Mouse (Mus musculus) heart, postnatal 4 days (tissue): ENCODE results near the gene Pfdn5. TPM values are rescaled to one million over a fixed set of nuclear protein-coding genes. Genes with fewer than 3 reads are reported as not detected.

ENCODE experiments used
- DNase-seq: peaks from one replicate; pipeline ENCODE4 v3.0.0; 2021
- total RNA-seq, 2 experiments: library from RNA; stranded (reverse); gene quantifications; 2 replicates each; pipeline ENCODE4 v1.2.3; 2021

Gene Pfdn5
- total RNA-seq = 100 to 1,000 TPM; 334 to 351 TPM

DNA sequence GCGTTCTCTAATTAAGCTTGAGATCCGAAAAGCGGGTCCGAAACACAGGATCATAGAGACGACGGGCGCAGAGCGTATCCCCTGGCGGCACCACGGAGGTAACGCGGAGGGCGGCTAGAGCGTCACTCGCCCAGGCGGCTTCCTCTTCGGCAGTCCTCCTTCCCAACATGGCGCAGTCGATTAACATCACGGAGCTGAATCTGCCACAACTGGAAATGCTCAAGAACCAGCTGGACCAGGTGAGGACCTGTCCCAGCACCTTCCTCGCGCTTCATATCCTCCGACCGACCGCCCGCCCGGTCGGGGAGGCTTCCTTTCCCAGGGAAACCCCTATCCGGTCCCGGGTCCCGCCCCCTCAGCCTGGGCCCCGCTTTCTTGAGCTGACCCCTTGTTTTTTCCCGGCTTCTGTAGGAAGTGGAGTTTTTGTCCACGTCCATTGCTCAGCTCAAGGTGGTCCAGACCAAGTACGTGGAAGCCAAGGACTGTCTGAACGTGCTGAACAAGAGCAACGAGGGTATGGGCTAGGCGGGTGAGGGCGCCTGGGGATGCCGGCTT is at the start of gene Pfdn5:
Gene Pfdn5, plus strand, starts transcription at position 95 of the 555 bp plus-strand sequence.
- peak; percentile 86 for DNase-seq

DNA sequence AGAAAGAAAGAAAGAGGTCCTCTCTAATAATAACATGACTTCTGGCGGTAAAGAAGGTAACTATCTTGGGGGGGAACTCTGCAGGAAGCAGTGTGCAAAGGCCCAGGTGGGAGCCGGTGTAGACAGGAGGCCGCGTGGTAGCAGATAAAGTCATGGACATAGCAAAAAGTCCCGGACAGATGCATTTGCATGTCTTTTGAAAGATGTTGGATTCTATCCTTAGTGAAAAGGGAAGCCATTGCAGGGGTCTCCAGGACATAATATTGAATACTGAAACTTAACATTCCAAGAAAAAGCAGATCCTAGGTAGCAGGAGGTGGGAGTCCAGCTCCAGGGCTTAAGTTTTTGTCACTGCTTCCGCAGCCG is 47.2 kb upstream of the Pfdn5 start:
- no peak for DNase-seq

DNA sequence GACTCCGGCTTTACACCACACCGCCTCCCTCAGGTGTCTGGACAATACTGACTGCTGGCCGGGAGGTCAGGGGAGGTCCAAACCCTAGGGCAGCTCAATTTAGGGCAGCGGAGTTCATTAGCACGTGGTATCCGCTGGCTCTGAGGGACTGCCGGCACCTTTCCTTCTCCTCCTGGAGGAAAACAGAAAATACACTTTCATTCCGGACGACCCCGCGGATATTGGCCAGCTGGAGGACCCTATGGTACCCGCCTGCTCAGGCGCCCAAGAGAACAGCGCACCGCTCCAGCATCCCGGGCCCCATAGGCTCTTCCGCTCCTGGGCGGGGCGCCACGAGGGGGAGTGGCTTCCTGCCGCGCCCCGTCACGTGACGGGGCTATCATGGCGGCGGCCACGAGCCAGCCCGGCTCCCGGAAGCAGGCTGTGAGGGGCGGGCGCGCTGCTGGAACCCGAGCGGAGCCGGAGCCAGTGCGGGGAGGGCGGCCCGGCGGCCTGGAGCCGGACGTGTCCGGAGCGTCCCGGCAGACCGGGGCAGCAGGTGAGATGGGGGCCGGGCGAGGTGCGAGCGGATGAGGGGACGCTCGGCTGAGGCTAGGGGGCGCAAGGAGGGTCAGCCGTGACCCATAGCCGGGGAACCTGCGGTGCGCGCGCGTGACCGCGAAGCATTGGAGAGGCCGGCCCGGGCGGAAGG is 46.7 kb upstream of the Pfdn5 start, which contains the start of gene Mfsd5:
Gene Mfsd5, plus strand, starts transcription at position 363 of the 691 bp plus-strand sequence.
- peak; percentile 90 for DNase-seq

DNA sequence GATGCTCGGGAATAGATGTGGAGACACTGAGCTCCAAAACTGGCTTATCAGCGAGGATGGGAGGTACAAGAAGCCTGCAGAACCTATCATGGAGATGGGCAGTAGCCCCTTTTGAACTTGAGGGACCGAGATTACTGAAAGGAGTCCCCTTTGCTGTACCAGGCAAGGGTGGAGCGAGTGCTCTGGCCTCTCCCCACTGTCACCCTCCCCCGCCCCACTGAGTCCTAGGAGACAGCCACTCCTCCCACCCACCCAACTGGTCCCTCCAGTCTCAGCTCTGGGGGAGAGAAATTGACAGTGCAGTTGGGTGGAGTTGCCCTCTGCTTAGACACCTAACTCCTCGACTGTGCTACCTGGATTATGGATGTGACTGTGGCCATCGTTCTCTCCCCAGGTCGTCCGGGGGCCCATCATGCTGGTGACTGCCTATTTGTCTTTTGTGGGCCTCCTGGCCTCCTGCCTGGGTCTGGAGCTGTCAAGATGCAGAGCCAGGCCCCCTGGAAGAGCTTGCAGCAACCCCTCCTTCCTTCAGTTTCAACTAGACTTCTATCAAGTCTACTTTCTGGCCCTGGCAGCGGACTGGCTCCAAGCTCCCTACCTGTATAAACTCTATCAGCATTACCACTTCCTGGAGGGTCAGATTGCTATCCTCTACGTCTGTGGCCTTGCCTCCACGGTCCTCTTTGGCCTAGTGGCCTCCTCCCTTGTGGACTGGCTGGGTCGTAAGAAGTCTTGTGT is 46.0 kb upstream of the Pfdn5 start:
- no peak for DNase-seq

DNA sequence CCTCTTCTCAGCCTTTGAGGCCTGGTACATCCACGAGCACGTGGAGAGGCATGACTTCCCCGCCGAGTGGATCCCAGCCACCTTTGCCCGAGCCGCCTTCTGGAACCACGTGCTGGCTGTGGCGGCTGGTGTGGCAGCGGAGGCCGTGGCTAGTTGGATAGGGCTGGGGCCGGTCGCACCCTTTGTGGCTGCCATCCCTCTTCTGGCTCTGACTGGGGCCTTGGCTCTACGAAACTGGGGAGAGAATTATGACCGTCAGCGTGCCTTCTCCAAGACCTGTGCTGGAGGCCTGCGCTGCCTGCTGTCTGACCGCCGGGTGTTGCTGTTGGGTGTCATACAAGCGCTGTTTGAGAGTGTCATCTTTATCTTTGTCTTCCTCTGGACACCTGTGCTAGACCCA is 45.3 kb upstream of the Pfdn5 start:
- no peak for DNase-seq

DNA sequence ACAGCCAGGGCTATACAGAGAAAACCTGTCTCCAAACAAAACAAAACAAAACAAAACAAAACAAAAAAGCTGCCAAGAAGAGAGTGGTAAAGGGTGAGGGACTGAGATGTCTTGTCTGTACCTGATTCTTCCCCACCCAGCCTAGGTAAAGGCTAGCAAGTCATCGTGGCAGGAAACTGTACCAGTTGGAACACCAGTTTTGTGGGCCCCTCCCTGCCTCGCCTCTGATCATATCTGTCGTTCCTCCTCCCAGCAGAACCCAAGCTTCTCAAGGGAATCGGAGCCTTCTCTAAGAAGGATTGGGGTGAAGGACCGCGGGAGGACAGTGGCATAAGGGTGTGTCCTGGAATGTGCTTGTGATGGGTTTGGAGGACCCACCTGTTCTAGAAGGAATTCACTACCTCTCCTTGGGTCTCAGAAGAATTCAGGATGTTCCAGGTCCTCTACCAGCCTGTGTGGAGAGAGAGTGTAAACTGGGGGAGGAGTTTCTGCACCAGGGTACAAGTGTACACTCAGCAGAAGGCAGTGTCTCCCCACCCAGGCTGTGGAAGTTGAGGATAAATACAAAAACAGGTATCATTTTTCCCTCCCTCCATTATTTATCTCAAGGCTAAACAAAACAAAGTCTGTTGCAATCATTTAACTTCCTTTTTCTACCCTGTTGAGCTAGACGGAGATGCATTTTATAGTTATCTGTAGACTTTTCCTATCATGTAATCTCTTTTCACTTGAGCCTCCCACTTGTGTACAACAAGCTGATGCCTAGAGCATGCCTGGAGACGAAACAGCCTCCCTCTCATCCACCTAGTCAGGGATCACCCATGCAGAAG is 43.2 kb upstream of the Pfdn5 start:
- DNase-seq = no peak

DNA sequence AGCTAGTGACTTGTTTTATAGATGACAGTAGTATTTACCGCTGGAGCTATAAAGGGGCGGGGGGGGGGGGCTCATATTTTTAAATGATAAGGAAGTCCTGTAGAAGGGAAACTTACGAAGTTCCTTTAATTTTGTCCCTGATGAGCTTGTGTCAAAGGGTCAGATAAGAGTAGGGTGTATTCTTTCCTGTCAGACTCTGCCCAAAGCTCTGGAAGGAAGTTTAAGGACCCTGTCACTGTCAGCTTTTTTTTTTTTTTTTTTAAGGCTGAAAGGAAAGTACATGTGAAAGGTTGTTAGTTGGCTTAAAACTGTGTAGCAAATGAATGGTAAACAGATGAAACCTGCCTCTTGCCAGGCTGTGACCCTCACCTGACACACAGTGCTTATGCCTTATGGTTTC is 42.3 kb upstream of the Pfdn5 start:
- no peak for DNase-seq

DNA sequence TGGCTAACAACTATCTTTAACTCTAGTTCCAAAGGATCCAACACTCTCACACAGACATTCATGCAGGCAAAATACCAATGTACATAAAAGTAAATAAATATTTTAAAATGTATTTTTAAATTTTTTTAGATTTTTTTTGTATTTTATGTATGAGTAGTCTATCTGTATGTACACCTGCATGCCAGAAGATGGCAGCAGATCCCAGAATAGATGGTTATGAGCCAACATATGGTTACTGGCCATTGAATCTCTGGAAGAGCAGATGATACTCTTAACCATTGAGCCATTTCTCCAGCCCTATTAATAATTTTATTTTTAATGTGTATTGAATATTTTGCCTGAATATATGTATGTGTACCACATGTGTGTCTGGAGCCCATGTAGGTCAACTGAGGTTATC is 38.5 kb upstream of the Pfdn5 start:
- peak; percentile 59 for DNase-seq

DNA sequence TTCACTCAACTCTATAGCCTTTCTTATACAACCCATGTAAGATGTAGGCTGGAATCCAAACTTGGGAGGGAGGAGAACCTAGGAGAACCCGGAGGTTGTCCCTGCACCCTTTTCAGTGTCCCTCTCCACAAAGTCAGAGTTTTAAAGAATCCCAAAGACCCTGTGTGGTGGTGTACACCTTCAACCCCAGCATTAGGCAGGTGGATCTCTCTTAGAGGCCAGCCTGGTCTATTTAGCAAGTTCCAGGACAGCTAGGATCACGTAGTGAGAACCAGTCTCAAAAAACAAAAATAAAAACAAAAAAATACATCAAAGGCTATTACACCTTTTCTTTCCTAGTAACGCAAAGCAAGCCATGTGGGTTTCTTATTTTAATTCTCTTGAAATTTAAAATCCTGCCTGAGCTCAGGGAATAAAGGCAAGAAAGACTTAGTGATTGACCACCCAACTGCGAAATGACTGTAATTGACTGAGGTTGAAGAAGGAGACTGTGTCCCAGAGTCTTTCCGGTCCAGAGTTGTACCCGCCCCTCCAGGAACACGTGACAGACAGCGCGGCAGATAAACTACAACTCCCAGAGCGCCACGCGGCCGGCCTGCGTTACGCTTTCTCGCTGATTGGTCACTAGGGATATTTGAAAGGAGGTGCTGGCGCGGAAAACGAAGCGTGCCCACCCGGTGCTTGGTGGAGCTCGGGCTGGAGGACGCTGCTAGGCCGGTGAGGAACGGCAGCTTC is 30.1 kb upstream of the Pfdn5 start, which contains the start of gene Espl1:
Gene Espl1, plus strand, starts transcription at position 634 of the 735 bp plus-strand sequence.
- DNase-seq = peak; percentile 95

DNA sequence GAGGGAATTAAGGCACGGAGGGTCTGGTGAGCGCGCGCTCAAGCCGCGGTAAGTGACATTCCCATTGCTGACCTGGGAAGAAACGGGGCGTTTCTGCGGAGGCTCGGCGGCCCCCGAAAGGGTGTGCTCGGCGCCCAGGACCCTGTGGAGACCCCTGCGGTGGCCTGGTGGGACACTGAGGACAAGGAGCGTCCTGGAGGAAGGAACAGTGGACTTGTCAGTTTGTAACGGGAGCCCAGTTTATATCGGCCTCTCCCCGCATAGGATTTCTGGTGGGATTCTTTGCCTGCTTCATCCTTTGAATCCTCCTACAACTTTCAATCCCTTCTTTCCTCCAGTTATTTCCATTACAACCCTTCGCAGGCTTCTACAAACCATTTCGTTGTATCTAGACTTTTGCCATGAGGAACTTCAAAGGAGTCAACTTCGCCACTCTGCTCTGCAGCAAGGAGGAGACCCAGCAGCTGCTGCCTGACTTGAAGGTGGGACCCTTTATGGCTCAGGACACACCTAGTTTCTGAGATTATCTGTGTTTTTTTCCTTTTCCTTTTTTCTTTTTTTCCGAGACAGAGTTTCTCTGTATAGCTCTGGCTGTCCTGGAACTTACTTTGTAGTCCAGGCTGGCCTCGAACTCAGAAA is 29.4 kb upstream of the Pfdn5 start:
- DNase-seq = no peak

DNA sequence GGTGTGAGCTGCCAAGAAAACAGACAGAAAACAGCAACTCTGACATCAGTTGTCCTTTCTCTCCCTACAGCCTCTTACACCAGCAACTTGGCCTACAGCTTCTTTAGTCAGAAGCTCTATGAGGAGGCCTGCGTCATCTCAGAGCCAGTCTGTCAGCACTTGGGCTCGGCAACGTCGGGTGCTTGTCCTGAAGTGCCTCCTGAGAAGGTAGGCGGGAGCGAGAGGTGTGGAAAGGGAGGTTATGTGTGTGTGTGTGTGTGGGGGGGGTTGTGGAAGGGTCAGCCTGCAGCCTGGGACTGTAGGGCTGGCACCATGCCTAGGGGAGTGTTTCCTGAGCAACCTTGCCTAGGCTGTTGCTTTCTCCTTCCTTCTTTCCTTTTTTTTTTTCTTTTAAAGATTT is 23.4 kb upstream of the Pfdn5 start:
- DNase-seq = peak; percentile 74

DNA sequence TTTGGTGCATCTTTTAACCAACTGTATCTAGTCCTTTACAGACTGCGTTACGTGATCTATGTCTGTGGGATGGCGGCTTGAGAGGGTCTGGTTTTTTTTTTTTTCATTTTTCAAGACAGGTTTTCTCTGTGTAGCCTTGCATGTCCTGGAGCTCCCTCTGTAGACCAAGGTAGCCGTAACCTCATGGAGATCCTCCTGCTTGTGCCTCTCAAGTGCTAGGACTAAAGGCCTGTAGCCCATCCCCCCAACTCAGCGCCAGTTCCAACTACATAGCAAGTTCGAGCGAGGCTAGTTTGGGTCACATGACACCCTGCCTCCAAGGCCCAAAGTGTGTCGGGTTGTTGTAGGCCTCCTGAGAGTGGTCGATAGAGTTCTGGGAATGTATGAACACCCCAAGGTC is 17.2 kb upstream of the Pfdn5 start:
- DNase-seq = no peak

DNA sequence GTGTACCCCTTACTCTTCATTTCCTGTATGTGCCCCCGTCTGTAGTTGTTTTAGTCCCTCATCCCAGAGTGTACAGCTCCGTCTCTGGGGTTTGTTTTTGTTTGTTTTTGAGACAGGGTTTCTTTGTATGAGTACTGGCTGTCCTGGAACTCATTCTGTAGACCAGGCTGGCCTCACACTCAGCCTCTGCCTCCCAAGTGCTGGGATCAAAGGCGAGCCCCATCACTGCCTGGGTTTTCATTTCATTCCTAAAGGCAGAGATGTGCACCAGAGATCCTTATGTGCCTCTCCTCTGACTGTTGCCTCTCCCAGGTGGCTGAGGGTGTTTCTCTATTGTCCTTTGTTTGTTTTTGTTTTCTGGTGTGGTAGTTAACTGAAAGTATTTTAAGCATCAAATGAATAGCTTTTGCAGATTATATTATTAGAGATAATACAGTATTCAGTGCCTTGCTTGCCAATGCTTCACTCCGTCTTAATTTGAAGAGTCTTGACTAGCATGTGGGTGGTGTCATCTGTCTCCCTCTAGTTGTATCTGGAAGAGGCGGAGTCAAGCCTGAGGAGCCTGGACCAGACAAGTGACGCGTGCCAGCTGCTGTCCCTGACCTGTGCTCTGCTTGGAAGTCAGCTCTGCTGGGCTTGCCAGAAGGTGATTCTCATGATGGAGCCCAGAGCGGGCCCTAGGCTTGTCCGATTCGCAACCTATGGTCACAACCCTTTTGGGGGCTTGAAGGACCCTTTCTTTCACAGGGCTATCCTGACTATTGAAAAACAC is 15.7 kb upstream of the Pfdn5 start:
- peak; percentile 71 for DNase-seq

DNA sequence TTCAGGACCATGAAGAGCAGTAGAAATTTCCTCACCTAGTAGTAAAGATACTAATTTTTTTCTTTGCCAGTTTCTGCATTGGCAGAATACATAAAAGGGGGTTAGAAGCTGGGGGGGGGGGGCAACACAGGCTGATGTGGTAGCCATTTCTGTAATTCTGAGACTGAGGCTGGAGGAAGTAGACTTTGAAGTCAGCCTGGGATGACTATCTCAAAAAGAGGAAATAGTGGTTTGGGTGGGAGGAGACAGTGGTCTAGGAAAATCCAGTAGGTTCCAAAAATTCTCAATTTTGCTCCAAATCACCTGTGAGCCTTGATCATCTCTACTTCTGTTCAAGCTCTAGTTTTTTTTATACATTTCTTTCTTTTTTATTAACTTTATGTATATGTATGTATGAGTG is 14.4 kb upstream of the Pfdn5 start:
- DNase-seq = no peak

DNA sequence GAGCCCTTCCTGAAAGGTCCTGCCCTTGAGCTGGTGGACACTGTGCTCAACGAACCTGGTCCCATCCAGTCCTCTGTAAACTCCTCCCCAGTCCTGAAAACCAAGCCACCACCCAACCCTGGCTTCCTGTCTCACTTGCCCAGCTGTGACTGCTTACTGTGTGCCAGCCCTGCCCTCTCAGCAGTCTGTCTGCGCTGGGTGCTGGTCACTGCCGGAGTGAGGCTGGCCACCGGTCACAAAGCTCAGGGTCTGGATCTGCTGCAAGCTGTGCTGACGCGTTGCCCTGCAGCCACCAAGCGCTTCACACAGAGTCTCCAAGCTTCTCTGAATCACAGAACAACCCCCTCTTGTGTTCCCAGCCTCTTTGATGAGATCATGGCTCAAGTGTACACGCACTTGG is 10.6 kb upstream of the Pfdn5 start:
- no peak for DNase-seq

DNA sequence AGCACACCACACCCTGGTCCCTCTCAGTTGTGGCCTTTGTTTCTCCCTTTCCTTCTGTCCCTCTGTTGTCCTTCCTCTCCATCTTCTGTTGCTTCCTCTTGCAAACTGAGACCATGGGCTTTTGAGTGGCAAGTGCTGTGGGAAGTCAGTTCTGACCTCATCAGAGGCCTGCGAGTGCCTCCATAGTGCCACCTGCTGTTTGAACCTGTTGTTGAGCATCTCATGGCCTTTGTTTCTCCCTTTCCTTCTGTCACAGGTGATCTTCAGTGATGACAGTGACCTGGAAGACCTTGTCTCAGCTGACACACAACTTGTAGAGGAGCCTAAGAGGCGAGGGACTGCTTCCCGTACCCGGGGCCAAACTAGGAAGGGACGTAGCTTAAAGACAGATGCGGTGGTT is 9.7 kb upstream of the Pfdn5 start:
- DNase-seq = peak; percentile 76

DNA sequence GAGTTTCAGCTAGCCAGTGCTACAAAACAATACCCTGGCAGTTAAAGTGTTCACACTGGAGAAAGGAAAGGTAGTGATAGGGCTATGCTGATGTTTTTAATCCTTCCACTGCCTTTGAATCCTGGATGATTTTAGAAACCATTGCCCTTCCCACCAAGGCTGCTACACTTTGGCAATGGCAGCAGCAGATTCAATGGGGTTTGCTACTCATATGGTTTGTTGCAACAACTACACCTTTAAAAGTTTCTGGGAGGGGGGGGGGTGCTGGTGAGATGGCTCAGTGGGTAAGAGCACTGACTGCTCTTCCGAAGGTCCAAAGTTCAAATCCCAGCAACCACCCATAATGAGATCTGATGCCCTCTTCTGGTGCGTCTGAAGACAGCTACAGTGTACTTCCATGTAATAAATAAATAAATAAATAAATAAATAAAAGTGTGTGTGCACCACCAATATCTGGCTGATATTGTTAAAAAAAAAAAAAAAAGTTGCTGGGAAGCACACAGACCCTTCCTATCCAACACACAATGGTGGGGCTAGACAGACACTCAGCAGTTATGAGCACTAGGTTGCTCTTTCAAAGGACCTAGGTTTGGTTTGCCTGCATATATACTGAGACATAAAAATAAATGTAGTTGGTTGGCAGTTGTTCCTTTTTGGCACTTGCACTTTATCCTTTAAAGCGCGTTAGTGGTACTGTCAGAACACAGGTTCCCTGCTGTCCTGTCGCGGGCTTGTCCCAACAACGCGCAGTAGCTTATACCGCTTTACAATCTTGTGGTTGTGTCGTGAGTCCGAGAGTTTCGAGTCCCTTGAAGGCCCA is 1.1 kb upstream of the Pfdn5 start:
- DNase-seq = no peak

DNA sequence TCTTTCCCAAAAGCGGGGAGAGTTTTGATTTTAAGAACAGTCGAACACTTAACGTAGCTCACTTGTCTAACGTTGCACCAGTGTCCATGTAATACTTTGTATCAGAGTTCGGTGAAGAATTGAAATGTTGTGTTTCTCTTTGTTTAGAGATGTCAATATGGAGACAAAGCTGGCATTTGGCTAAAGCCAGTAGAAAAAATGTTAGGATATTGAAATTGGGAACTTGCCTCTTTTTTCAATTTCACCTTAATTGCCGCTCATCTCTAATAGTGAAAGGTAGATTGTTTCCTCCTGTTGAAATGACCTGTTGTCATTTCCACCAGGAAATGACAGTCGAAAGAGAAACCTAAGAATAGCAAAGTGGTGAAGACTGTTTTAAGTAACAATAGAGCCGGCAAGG is 976 bp downstream of the Pfdn5 start:
- DNase-seq = no peak

DNA sequence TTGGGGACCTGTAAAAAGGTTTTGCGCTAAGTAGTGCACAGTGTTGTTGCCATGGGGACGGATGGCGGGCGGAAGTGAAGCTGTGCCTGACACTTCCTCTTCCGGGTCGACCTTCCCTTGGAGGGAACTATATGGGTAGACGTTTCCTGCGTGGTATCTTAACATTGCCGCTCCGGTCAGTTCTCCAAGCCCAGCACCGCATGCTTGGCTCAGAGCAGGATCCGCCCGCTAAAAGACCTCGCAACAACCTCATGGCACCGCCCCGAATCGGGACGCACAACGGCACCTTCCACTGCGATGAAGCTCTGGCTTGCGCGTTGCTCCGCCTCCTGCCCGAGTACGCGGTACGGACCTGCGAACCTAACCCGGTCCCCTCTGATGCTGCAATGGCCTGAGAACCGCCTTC is 5.7 kb downstream of the Pfdn5 start, which contains the start of gene Myg1:
Gene Myg1, plus strand, starts transcription at position 100 of the 406 bp plus-strand sequence.
- peak; percentile 82 for DNase-seq

DNA sequence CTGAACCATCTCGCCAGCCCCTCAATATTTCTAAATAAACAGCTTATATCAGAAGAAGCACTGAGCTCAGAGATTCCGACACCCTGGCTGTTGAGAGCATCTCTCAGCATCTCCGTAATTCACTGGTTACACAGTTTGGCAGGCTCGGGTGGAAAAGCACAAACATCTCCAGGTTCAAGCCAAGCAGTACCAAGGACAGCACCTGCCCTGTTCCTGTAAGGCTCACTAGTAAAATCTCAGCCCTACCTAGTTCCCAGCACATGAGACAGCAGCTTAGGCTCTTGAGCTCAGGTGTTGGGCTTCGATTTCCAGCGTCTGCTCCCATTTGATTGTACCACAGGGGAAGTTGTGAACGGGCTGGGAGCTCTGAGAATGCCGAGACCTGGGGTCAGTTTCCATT is 9.3 kb downstream of the Pfdn5 start:
- DNase-seq = no peak
